Mouse (Mus musculus) heart, adult 2 months (tissue): ENCODE measurements around the gene Snd1.

Experiments
- CTCF ChIP-seq: fragments of 200-600 bp; IDR thresholded peaks from 2 replicates; pipeline ENCODE4 v1.8.1; 2022; ENCODE audit warnings: antibody characterized with exemption, mild to moderate bottlenecking, moderate library complexity
- EP300 ChIP-seq: fragments of 200-500 bp; IDR thresholded peaks from 2 replicates; pipeline ENCODE4 v1.6.1; 2011; ENCODE audit warnings: low read depth, low read length, control low read depth; ENCODE audit not compliant: insufficient read depth
- POLR2A ChIP-seq: fragments of 200-500 bp; IDR thresholded peaks from 2 replicates; pipeline ENCODE4 v1.6.1; 2011; ENCODE audit warnings: mild to moderate bottlenecking, low read depth, low read length, control low read depth; ENCODE audit not compliant: insufficient read depth

DNA sequence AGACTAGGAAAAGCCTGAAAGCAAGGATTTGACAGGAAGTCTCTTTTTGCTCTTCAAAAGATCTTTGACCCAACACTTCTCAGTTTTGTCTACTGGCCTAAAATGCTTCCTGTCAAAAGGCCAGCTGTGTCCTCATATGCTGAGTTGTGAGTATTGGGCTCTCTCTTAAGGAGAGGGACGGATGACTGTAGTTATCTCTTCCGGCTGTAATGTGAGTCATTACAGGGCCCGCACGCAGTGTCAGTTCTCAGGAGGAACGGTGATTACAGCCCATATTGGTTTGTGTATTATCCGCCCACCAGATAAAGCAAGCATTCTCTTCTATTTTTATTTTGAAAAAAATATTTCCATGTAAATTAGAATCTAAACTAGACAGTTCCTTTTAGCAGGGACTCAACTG is 147.6 kb downstream of the Snd1 start:
- TF ChIP-seq POLR2A (no peak), CTCF (no peak), EP300 (no peak)
